Mouse (Mus musculus) midbrain, embryonic 12.5 days (tissue): ENCODE data around the gene Ptgs2. TPM values are rescaled to one million over a fixed set of nuclear protein-coding genes. Genes with fewer than 3 reads are reported as not detected.

ENCODE experiments used
- ATAC-seq: fragments of 200-750 bp; cut with Nextera tagmentation; 2 replicates; pipeline ENCODE4 v1.8.0; 2017; ENCODE audit warnings: low read depth, moderate TSS enrichment, moderate library complexity; ENCODE audit not compliant: low FRiP score
- H3K27ac ChIP-seq: fragments of 300-500 bp; sonication (generic); replicated peaks from 2 replicates; pipeline ENCODE4 v1.5.1; 2016; ENCODE audit warnings: mild to moderate bottlenecking
- H3K27me3 ChIP-seq: fragments of 300-500 bp; sonication (generic); 2 replicates; pipeline ENCODE4 v1.6.1; 2016; ENCODE audit warnings: mild to moderate bottlenecking
- H3K36me3 ChIP-seq: fragments of 300-500 bp; sonication (generic); 2 replicates; pipeline ENCODE4 v1.6.1; 2016
- H3K4me1 ChIP-seq: fragments of 300-500 bp; sonication (generic); 2 replicates; pipeline ENCODE4 v1.6.1; 2016
- H3K4me2 ChIP-seq: fragments of 300-500 bp; sonication (generic); replicated peaks from 2 replicates; pipeline ENCODE4 v1.6.1; 2016; ENCODE audit warnings: mild to moderate bottlenecking, moderate library complexity
- H3K4me3 ChIP-seq: fragments of 300-500 bp; sonication (generic); 2 replicates; pipeline ENCODE4 v1.5.1; 2016; ENCODE audit warnings: mild to moderate bottlenecking
- H3K9ac ChIP-seq: fragments of 300-500 bp; sonication (generic); replicated peaks from 2 replicates; pipeline ENCODE4 v1.6.1; 2016; ENCODE audit warnings: mild to moderate bottlenecking, moderate library complexity
- H3K9me3 ChIP-seq: fragments of 300-500 bp; sonication (generic); 2 replicates; pipeline ENCODE4 v1.6.1; 2016; ENCODE audit warnings: mild to moderate bottlenecking
- WGBS: fragments of 180-500 bp; shearing (Covaris S2); methylation state at CpG from one replicate; pipeline ENCODE4 v1.1.7; 2016; 5-methylcytosine and 5-hydroxymethylcytosine counted together
- polyA plus RNA-seq: library from polyadenylated mRNA; unstranded; fragments of >200 nt; fragmentation: Nextera tagmentation; extraction: Ambion mirVana; gene quantifications from 2 replicates; pipeline ENCODE4 v1.2.1, GENCODE M21; 2016

Gene Ptgs2
- polyA plus RNA-seq, result 0.06 TPM in 1 of 2 replicates, not detected in the other

- H3K9me3 ChIP-seq, result no peaks in the 10 kb centered on the region
- H3K9ac ChIP-seq, result peak within 1 kb of the TSS; percentile 51
- WGBS, result 1% methylated on average over 26 of the region's 26 CpGs
- H3K27ac ChIP-seq, result no peak within 1 kb of the TSS
- peaks cover 7% of the 10 kb centered on the region; the same call in 1 of the 2 replicates for H3K4me1 ChIP-seq
- H3K27me3 ChIP-seq, result peaks cover 13% of the 10 kb centered on the region
- H3K4me2 ChIP-seq, result peak within 1 kb of the TSS; percentile 88
- peak within 1 kb of the TSS; percentile 49 for H3K4me3 ChIP-seq
- peak; percentile 89 for ATAC-seq
- no peaks in the 10 kb centered on the region for H3K36me3 ChIP-seq
These were observed at the start of gene Ptgs2 for GRCm38 (mm10) chr1:150099790-150100333. Gene Ptgs2, plus strand, starts transcription at chr1:150100031.

- ATAC-seq, result no peak
- Histone ChIP-seq H3K4me3 (no peak overlapping the region), H3K9me3 (no peaks in the 10 kb centered on the region), H3K27ac (no peak overlapping the region), H3K4me1 (no peaks in the 10 kb centered on the region), H3K9ac (no peak overlapping the region), H3K36me3 (no peaks in the 10 kb centered on the region), H3K27me3 (no peaks in the 10 kb centered on the region), H3K4me2 (no peak overlapping the region)
- WGBS, result 81% methylated on average over 1 of the region's 1 CpGs
These were observed 49.6 kb upstream of the Ptgs2 start for GRCm38 (mm10) chr1:150050256-150050655.

GRCm38 (mm10) chr1:150065684-150066083 lies 34.1 kb upstream of the Ptgs2 start:
- ATAC-seq, result no peak

GRCm38 (mm10) chr1:150072880-150073279 lies 27.0 kb upstream of the Ptgs2 start:
- H3K4me3 ChIP-seq, result no peak overlapping the region
- H3K4me1 ChIP-seq, result no peaks in the 10 kb centered on the region
- no peak overlapping the region for H3K27ac ChIP-seq
- H3K9ac ChIP-seq, result no peak overlapping the region
- 85% methylated on average over 3 of the region's 3 CpGs for WGBS
- no peaks in the 10 kb centered on the region for H3K27me3 ChIP-seq
- ATAC-seq, result no peak
- no peaks in the 10 kb centered on the region for H3K36me3 ChIP-seq
- H3K4me2 ChIP-seq, result no peak overlapping the region
- H3K9me3 ChIP-seq, result no peaks in the 10 kb centered on the region

More at GRCm38 (mm10) chr1:150065684-150066083, 34.1 kb upstream of the Ptgs2 start:
- H3K9ac ChIP-seq, result no peak overlapping the region
- H3K27ac ChIP-seq, result no peak overlapping the region
- H3K27me3 ChIP-seq, result no peaks in the 10 kb centered on the region
- H3K36me3 ChIP-seq, result no peaks in the 10 kb centered on the region
- H3K4me2 ChIP-seq, result no peak overlapping the region
- no peaks in the 10 kb centered on the region for H3K9me3 ChIP-seq
- H3K4me3 ChIP-seq, result no peak overlapping the region
- 93% methylated on average over 1 of the region's 1 CpGs for WGBS
- no peaks in the 10 kb centered on the region for H3K4me1 ChIP-seq

- H3K9me3 ChIP-seq, result no peaks in the 10 kb centered on the region
- no peaks in the 10 kb centered on the region for H3K27me3 ChIP-seq
- H3K4me3 ChIP-seq, result no peak overlapping the region
- H3K9ac ChIP-seq, result no peak overlapping the region
- H3K27ac ChIP-seq, result no peak overlapping the region
- no peaks in the 10 kb centered on the region for H3K4me1 ChIP-seq
- H3K4me2 ChIP-seq, result no peak overlapping the region
- ATAC-seq, result no peak
- 88% methylated on average over 1 of the region's 1 CpGs for WGBS
- H3K36me3 ChIP-seq, result no peaks in the 10 kb centered on the region
These were observed 25.2 kb upstream of the Ptgs2 start for GRCm38 (mm10) chr1:150074609-150075008.

- Histone ChIP-seq H3K36me3 (no peaks in the 10 kb centered on the region), H3K9ac (no peak overlapping the region), H3K4me3 (no peak overlapping the region), H3K9me3 (no peaks in the 10 kb centered on the region), H3K27me3 (no peaks in the 10 kb centered on the region), H3K4me1 (0 out of 2 replicates have a peak, but pooled peaks cover 2% of the 10 kb centered on the region), H3K27ac (no peak overlapping the region), H3K4me2 (no peak overlapping the region)
- no peak for ATAC-seq
- WGBS, result 82% methylated on average over 6 of the region's 6 CpGs
These were observed 10.7 kb upstream of the Ptgs2 start for GRCm38 (mm10) chr1:150089040-150089692.

- H3K27me3 ChIP-seq, result no peaks in the 10 kb centered on the region
- no peak overlapping the region for H3K27ac ChIP-seq
- peak; percentile 63; the same call in 1 of the 2 replicates for ATAC-seq
- H3K9me3 ChIP-seq, result no peaks in the 10 kb centered on the region
- no peaks in the 10 kb centered on the region for H3K36me3 ChIP-seq
- H3K4me2 ChIP-seq, result no peak overlapping the region
- H3K4me3 ChIP-seq, result no peak overlapping the region
- 30% methylated on average over 1 of the region's 1 CpGs for WGBS
- H3K4me1 ChIP-seq, result 0 out of 2 replicates have a peak, but pooled peaks cover 2% of the 10 kb centered on the region
- H3K9ac ChIP-seq, result no peak overlapping the region
These were observed 9.6 kb upstream of the Ptgs2 start for GRCm38 (mm10) chr1:150090229-150090628.

GRCm38 (mm10) chr1:150097036-150097435 lies 2.8 kb upstream of the Ptgs2 start:
- Histone ChIP-seq H3K9ac (no peak overlapping the region), H3K36me3 (no peaks in the 10 kb centered on the region), H3K4me2 (no peak overlapping the region), H3K27ac (no peak overlapping the region), H3K4me1 (peaks cover 7% of the 10 kb centered on the region; the same call in 1 of the 2 replicates), H3K27me3 (peaks cover 13% of the 10 kb centered on the region), H3K9me3 (no peaks in the 10 kb centered on the region), H3K4me3 (no peak overlapping the region)
- no peak for ATAC-seq
- WGBS, result 81% methylated on average over 2 of the region's 2 CpGs

- Histone ChIP-seq H3K27me3 (peaks cover 13% of the 10 kb centered on the region), H3K36me3 (no peaks in the 10 kb centered on the region), H3K4me1 (peaks cover 7% of the 10 kb centered on the region; the same call in 1 of the 2 replicates), H3K4me3 (no peak overlapping the region), H3K27ac (no peak overlapping the region), H3K4me2 (no peak overlapping the region), H3K9ac (no peak overlapping the region), H3K9me3 (no peaks in the 10 kb centered on the region)
- no peak for ATAC-seq
- 78% methylated on average over 1 of the region's 1 CpGs for WGBS
These were observed 2.1 kb upstream of the Ptgs2 start for GRCm38 (mm10) chr1:150097721-150098120.

GRCm38 (mm10) chr1:150099374-150099773 lies 457 bp upstream of the Ptgs2 start:
- Histone ChIP-seq H3K9me3 (no peaks in the 10 kb centered on the region), H3K4me2 (peak overlapping the region; percentile 88), H3K36me3 (no peaks in the 10 kb centered on the region), H3K4me1 (peaks cover 7% of the 10 kb centered on the region; the same call in 1 of the 2 replicates), H3K27ac (no peak overlapping the region), H3K9ac (peak overlapping the region; percentile 51; the same call in 1 of the 2 replicates), H3K4me3 (peak overlapping the region; percentile 49), H3K27me3 (peaks cover 13% of the 10 kb centered on the region)
- peak; percentile 42; the same call in 1 of the 2 replicates for ATAC-seq
- WGBS, result 1% methylated on average over 9 of the region's 9 CpGs

GRCm38 (mm10) chr1:150104228-150104720 lies 4.4 kb downstream of the Ptgs2 start:
- no peak for ATAC-seq
- Histone ChIP-seq H3K4me3 (no peak overlapping the region), H3K9me3 (no peaks in the 10 kb centered on the region), H3K36me3 (no peaks in the 10 kb centered on the region), H3K27me3 (peaks cover 8% of the 10 kb centered on the region), H3K9ac (no peak overlapping the region), H3K4me2 (no peak overlapping the region), H3K4me1 (peaks cover 7% of the 10 kb centered on the region; the same call in 1 of the 2 replicates), H3K27ac (no peak overlapping the region)
- WGBS, result 91% methylated on average over 6 of the region's 6 CpGs

- Histone ChIP-seq H3K4me3 (no peak overlapping the region), H3K27ac (no peak overlapping the region), H3K4me2 (no peak overlapping the region), H3K27me3 (no peaks in the 10 kb centered on the region), H3K4me1 (no peaks in the 10 kb centered on the region), H3K9ac (no peak overlapping the region), H3K36me3 (no peaks in the 10 kb centered on the region), H3K9me3 (no peaks in the 10 kb centered on the region)
- 89% methylated on average over 7 of the region's 7 CpGs for WGBS
- no peak for ATAC-seq
These were observed 6.9 kb downstream of the Ptgs2 start for GRCm38 (mm10) chr1:150106736-150107135.
